Mouse (Mus musculus) bone marrow macrophage, adult 2 months (primary cell): ENCODE results near the gene Mfsd4b1. TPM values are rescaled to one million over a fixed set of nuclear protein-coding genes. Genes with fewer than 3 reads are reported as not detected.
A peak's percentile ranks its signal among the peaks of the same experiment; 100 is the strongest.

Experiments
- H3K27ac ChIP-seq: 2 replicates; pipeline ENCODE4 v1.5.1; 2012; ENCODE audit warnings: low read depth, low read length; ENCODE audit not compliant: insufficient read depth
- H3K4me1 ChIP-seq: 2 replicates; pipeline ENCODE4 v1.6.1; 2012; ENCODE audit warnings: low read length; ENCODE audit not compliant: control insufficient read depth, insufficient read depth
- H3K4me3 ChIP-seq: 2 replicates; pipeline ENCODE4 v1.5.1; 2012; ENCODE audit warnings: mild to moderate bottlenecking, low read length, moderate library complexity; ENCODE audit not compliant: insufficient read depth
- CTCF ChIP-seq: IDR thresholded peaks from 2 replicates; pipeline ENCODE4 v1.5.1; 2012; ENCODE audit warnings: low read depth, mild to moderate bottlenecking, low read length, moderate library complexity
- POLR2A ChIP-seq: IDR thresholded peaks from 2 replicates; pipeline ENCODE4 v1.6.1; 2012; ENCODE audit warnings: mild to moderate bottlenecking, low read depth, low read length, borderline replicate concordance
- polyA plus RNA-seq: library from polyadenylated mRNA; stranded (reverse); fragments of >200 nt; gene quantifications from 2 replicates; pipeline ENCODE4 v1.2.4, GENCODE M21; 2012; ENCODE audit not compliant: missing spikeins, insufficient read depth, insufficient read length

Gene Mfsd4b1
- polyA plus RNA-seq, 1 experiment, result not detected

GRCm38 (mm10) chr10:40058786-40059120, 33.7 kb upstream of the Mfsd4b1 start:
- Histone ChIP-seq H3K27ac (no peak overlapping the region), H3K4me1 (peaks cover 13% of the 10 kb centered on the region), H3K4me3 (no peak overlapping the region)
- TF ChIP-seq POLR2A, result no peak
- TF ChIP-seq CTCF, result no peak

GRCm38 (mm10) chr10:40058062-40058785, 33.2 kb upstream of the Mfsd4b1 start:
- Histone ChIP-seq H3K4me3 (no peak overlapping the region), H3K4me1 (peaks cover 13% of the 10 kb centered on the region), H3K27ac (no peak overlapping the region)
- no peak for TF ChIP-seq POLR2A
- no peak for TF ChIP-seq CTCF

GRCm38 (mm10) chr10:40057615-40058014, 32.5 kb upstream of the Mfsd4b1 start:
- Histone ChIP-seq H3K27ac (no peak overlapping the region), H3K4me3 (no peak overlapping the region), H3K4me1 (peaks cover 13% of the 10 kb centered on the region)
- TF ChIP-seq POLR2A, result no peak
- TF ChIP-seq CTCF, result no peak

GRCm38 (mm10) chr10:40054455-40054854, 29.4 kb upstream of the Mfsd4b1 start:
- TF ChIP-seq CTCF (no peak), POLR2A (no peak)
- peaks cover 12% of the 10 kb centered on the region for H3K4me1 ChIP-seq

GRCm38 (mm10) chr10:40053896-40054295, 28.8 kb upstream of the Mfsd4b1 start:
- no peak overlapping the region for H3K4me3 ChIP-seq
- no peak for TF ChIP-seq POLR2A
- no peak for TF ChIP-seq CTCF
- H3K27ac ChIP-seq, result no peak overlapping the region
- peaks cover 8% of the 10 kb centered on the region for H3K4me1 ChIP-seq

More at GRCm38 (mm10) chr10:40054455-40054854, 29.4 kb upstream of the Mfsd4b1 start:
- Histone ChIP-seq H3K27ac (no peak overlapping the region), H3K4me3 (no peak overlapping the region)

GRCm38 (mm10) chr10:40053257-40053895, 28.3 kb upstream of the Mfsd4b1 start:
- peaks cover 3% of the 10 kb centered on the region for H3K4me1 ChIP-seq
- no peak overlapping the region for H3K27ac ChIP-seq
- no peak for TF ChIP-seq POLR2A
- TF ChIP-seq CTCF, result 0 out of 2 replicates have a peak, but pooled peaks have one; percentile 27
- H3K4me3 ChIP-seq, result no peak overlapping the region

- no peak overlapping the region for H3K27ac ChIP-seq
- H3K4me3 ChIP-seq, result no peak overlapping the region
- no peaks in the 10 kb centered on the region for H3K4me1 ChIP-seq
- TF ChIP-seq POLR2A (no peak), CTCF (no peak)
These were observed 26.9 kb upstream of the Mfsd4b1 start for GRCm38 (mm10) chr10:40051997-40052396.

- TF ChIP-seq CTCF (no peak), POLR2A (no peak)
These were observed 25.7 kb upstream of the Mfsd4b1 start for GRCm38 (mm10) chr10:40050763-40051162.

GRCm38 (mm10) chr10:40041339-40041738, 16.3 kb upstream of the Mfsd4b1 start:
- H3K4me1 ChIP-seq, result no peaks in the 10 kb centered on the region
- TF ChIP-seq CTCF, result no peak
- no peak for TF ChIP-seq POLR2A
- no peak overlapping the region for H3K27ac ChIP-seq
- no peak overlapping the region for H3K4me3 ChIP-seq

More at GRCm38 (mm10) chr10:40050763-40051162, 25.7 kb upstream of the Mfsd4b1 start:
- Histone ChIP-seq H3K27ac (no peak overlapping the region), H3K4me3 (no peak overlapping the region), H3K4me1 (no peaks in the 10 kb centered on the region)
